Mouse (Mus musculus) kidney, embryonic 14.5 days (tissue): Measurements from ENCODE around the gene 9030612E09Rik. TPM values are rescaled to one million over a fixed set of nuclear protein-coding genes. Genes with fewer than 3 reads are reported as not detected.

Source experiments
- ATAC-seq: fragments of 200-750 bp; cut with Nextera tagmentation; 2 replicates; pipeline ENCODE4 v1.8.0; 2017; ENCODE audit warnings: moderate number of reproducible peaks, mild to moderate bottlenecking, moderate TSS enrichment, moderate library complexity; ENCODE audit not compliant: low FRiP score, low TSS enrichment
- H3K27ac ChIP-seq: fragments of 300-500 bp; sonication (generic); 2 replicates; pipeline ENCODE4 v1.5.1; 2014; ENCODE audit warnings: low read depth, mild to moderate bottlenecking, low read length, moderate library complexity, mixed read lengths
- H3K27me3 ChIP-seq: fragments of 300-500 bp; sonication (generic); 2 replicates; pipeline ENCODE4 v1.6.1; 2014; ENCODE audit warnings: mild to moderate bottlenecking, low read length; ENCODE audit not compliant: control insufficient read depth, insufficient read depth
- H3K36me3 ChIP-seq: fragments of 300-500 bp; sonication (generic); 2 replicates; pipeline ENCODE4 v1.6.1; 2014; ENCODE audit warnings: low read length, mixed read lengths; ENCODE audit not compliant: control insufficient read depth, insufficient read depth
- H3K4me1 ChIP-seq: fragments of 300-500 bp; sonication (generic); 2 replicates; pipeline ENCODE4 v1.6.1; 2014; ENCODE audit warnings: low read length, mixed read lengths; ENCODE audit not compliant: control insufficient read depth, insufficient read depth
- H3K4me2 ChIP-seq: fragments of 300-500 bp; sonication (generic); replicated peaks from 2 replicates; pipeline ENCODE4 v1.6.1; 2014; ENCODE audit warnings: low read depth, mild to moderate bottlenecking, low read length
- H3K4me3 ChIP-seq: fragments of 300-500 bp; sonication (generic); 2 replicates; pipeline ENCODE4 v1.5.1; 2014; ENCODE audit warnings: mild to moderate bottlenecking, low read length
- H3K9ac ChIP-seq: fragments of 300-500 bp; sonication (generic); 2 replicates; pipeline ENCODE4 v1.6.1; 2014; ENCODE audit warnings: low read depth, mild to moderate bottlenecking, low read length, moderate library complexity
- H3K9me3 ChIP-seq: fragments of 300-500 bp; sonication (generic); 2 replicates; pipeline ENCODE4 v1.6.1; 2016; ENCODE audit warnings: low read length; ENCODE audit not compliant: control insufficient read depth
- WGBS: fragments of 180-500 bp; shearing (Covaris S2); extraction: QIAGEN DNeasy Blood & Tissue Kit; methylation state at CpG from one replicate; pipeline ENCODE4 v1.1.7; 2014; 5-methylcytosine and 5-hydroxymethylcytosine counted together
- polyA plus RNA-seq: library from polyadenylated mRNA; unstranded; fragments of >200 nt; fragmentation: Nextera tagmentation; extraction: Ambion mirVana; gene quantifications from 2 replicates; pipeline ENCODE4 v1.2.1, GENCODE M21; 2014

Gene 9030612E09Rik
- polyA plus RNA-seq, 1 experiment from 2014 or later: 1.6 TPM

DNA sequence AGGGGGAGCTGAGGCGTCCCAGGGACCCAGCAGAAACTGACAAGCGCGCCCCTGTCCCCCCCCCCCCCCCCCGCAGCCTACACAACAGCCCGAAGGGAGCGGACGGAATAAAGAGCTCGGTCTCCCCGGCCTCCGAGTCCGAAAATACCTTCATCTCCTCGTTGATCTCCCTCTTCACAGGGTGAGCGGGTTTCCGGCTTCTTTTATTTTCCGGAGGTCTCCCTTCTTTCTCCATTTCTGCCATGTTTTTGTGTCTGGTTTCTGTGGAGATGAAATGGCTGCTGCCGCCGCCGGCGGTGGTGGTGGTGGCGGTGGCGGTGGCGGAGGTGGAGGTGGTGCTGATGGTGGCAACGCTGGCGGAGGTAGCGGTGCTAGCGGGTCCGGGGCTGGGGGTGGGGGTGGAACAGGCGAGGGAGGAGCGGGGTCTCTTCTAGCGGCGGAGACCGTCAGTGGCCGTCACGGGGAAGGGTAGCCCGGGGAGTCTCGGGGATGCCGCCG is 627 bp upstream of the 9030612E09Rik start:
- Histone ChIP-seq H3K36me3 (no peaks in the 10 kb centered on the region), H3K4me3 (peak overlapping the region; percentile 71), H3K9ac (peak overlapping the region; percentile 78), H3K4me2 (peak overlapping the region; percentile 94), H3K9me3 (no peaks in the 10 kb centered on the region), H3K4me1 (peaks cover 14% of the 10 kb centered on the region), H3K27ac (no peak overlapping the region; the same call in 1 of the 2 replicates), H3K27me3 (peaks cover 20% of the 10 kb centered on the region)
- no peak for ATAC-seq
- WGBS: 0% methylated on average over 36 of the region's 38 CpGs

DNA sequence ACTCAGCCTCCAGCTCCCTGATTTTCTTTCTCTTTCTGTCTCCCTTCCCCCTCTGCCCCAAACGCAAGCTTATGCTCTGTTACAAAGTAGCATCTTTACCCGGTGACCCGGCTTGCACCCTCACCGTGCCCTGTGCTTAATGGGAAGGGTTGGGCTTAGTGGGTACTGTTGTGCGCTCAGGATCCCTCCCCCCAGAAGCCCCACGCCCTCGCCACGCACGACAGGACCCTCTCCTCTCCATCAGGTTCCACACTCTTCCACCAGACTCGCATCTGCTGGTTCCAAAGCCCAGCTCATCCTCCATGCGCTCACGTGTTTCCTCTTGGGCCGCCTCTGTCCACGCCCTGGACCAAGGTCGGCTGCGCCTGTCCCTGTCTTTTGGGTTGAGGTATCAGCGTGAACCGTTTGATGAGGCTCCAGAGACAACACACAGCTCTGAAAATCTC is 675 bp downstream of the 9030612E09Rik start:
- peak overlapping the region; percentile 51 for H3K27ac ChIP-seq
- under 1% methylated on average over 18 of the region's 18 CpGs for WGBS
- H3K36me3 ChIP-seq: no peaks in the 10 kb centered on the region
- peak overlapping the region; percentile 78 for H3K9ac ChIP-seq
- peak overlapping the region; percentile 94 for H3K4me2 ChIP-seq
- no peaks in the 10 kb centered on the region for H3K9me3 ChIP-seq
- peaks cover 14% of the 10 kb centered on the region for H3K4me1 ChIP-seq
- H3K27me3 ChIP-seq: peaks cover 20% of the 10 kb centered on the region
- peak overlapping the region; percentile 71 for H3K4me3 ChIP-seq
- ATAC-seq: peak; percentile 40; the same call in 1 of the 2 replicates

DNA sequence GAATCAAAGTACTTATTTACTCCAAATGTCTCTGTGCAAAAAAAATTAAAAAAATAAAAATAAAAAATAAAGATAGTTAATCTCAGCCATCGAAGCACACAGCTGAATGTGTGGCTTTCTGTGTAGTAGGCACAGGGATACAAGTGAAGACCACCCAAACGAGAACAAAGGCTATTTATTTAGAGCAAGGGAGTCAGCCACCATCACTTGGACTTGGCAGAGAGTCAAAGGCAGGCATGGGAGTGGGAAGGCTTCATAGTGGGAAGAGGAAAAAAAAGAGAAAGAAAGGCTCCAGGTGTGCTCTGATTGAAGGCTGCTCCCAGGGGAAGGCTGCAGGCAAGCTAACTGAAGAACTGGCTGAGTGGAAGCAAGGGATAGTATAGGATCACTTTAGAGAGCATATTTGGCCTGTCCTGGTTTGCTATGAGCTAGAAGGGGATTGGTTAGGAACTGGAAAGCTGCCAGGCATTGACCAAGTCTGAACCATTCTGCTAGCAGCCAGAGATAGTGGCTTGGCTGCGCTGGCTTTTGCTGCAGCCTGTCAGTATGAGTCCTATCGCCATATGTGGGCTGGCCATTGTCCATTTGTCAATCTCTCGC is 5.9 kb downstream of the 9030612E09Rik start:
- no peak overlapping the region for H3K4me2 ChIP-seq
- no peak overlapping the region for H3K27ac ChIP-seq
- 51% methylated on average over 5 of the region's 5 CpGs for WGBS
- peaks cover 6% of the 10 kb centered on the region; the same call in 1 of the 2 replicates for H3K27me3 ChIP-seq
- no peak for ATAC-seq
- no peaks in the 10 kb centered on the region for H3K36me3 ChIP-seq
- no peaks in the 10 kb centered on the region; the same call in 1 of the 2 replicates for H3K4me1 ChIP-seq
- no peaks in the 10 kb centered on the region for H3K9me3 ChIP-seq
- H3K4me3 ChIP-seq: no peak overlapping the region
- H3K9ac ChIP-seq: no peak overlapping the region

DNA sequence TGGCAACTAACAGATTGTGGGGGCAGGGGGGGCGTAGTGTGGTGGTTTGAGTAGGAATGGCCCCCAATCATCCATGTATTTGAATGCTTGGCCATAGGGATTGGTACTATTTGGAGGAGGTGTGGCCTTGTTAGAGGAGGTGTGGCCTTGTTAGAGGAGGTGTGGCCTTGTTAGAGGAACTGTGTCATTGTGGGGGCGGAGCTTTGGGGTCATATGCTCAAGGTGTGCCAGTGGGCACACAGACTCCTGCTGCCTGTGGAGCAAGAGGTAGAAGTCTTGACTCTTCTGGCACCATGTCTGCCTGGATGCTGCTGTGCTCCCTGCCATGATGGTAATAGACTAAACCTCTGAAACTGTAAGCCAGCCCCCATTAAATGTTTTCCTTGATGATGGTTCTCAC is 25.7 kb downstream of the 9030612E09Rik start:
- no peaks in the 10 kb centered on the region for H3K9me3 ChIP-seq
- H3K27ac ChIP-seq: no peak overlapping the region
- ATAC-seq: no peak
- H3K27me3 ChIP-seq: no peaks in the 10 kb centered on the region
- H3K9ac ChIP-seq: no peak overlapping the region
- no peak overlapping the region for H3K4me2 ChIP-seq
- no peak overlapping the region for H3K4me3 ChIP-seq
- WGBS: 91% methylated on average over 2 of the region's 2 CpGs
- H3K4me1 ChIP-seq: no peaks in the 10 kb centered on the region
- H3K36me3 ChIP-seq: no peaks in the 10 kb centered on the region

DNA sequence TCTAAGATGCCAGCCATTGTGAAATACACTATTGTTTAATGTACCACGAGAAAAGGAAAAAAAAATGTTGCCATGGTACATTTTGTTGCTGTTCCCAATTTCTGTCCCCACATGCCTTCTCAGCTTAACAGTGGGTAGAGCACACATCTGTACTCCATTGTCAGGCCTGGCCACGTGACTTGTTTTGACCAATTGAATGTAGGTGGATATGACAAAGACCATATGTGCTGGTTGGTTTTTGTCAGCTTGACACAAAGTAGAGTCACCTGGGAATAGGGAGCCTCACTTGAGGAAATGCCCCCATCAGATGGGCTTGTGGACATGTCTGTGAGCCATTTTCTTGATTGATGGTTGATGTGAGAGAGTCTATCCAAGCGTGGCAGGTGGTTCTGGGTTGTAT is 29.4 kb downstream of the 9030612E09Rik start:
- no peaks in the 10 kb centered on the region for H3K27me3 ChIP-seq
- WGBS: 78% methylated on average over 3 of the region's 3 CpGs
- no peaks in the 10 kb centered on the region for H3K9me3 ChIP-seq
- no peak overlapping the region for H3K4me3 ChIP-seq
- no peaks in the 10 kb centered on the region for H3K36me3 ChIP-seq
- H3K27ac ChIP-seq: no peak overlapping the region
- H3K4me1 ChIP-seq: no peaks in the 10 kb centered on the region
- H3K9ac ChIP-seq: no peak overlapping the region
- H3K4me2 ChIP-seq: no peak overlapping the region
- ATAC-seq: no peak

DNA sequence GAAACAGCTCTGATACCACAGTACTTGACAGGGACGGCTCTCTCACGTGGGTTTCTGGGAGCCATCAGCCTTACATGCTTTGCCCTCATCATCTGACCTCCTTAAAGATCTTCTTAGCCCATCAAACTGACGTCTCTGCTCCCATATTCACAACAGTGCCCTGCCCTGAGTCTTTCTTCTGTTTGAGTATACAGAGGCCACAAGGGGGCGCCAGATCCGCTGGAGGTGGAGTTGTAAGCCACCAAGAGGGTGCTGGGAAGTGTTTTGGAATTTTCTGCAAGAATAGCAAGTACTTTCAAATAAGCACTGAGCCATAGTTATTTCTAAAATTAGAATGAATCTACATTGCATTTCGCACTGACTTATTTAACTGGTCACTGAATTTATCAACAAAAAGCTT is 37.4 kb downstream of the 9030612E09Rik start:
- 45% methylated on average over 6 of the region's 6 CpGs for WGBS
- Histone ChIP-seq H3K27me3 (no peaks in the 10 kb centered on the region), H3K4me3 (no peak overlapping the region), H3K9ac (no peak overlapping the region), H3K36me3 (no peaks in the 10 kb centered on the region), H3K4me2 (no peak overlapping the region), H3K27ac (no peak overlapping the region), H3K9me3 (no peaks in the 10 kb centered on the region), H3K4me1 (no peaks in the 10 kb centered on the region)
- no peak for ATAC-seq

DNA sequence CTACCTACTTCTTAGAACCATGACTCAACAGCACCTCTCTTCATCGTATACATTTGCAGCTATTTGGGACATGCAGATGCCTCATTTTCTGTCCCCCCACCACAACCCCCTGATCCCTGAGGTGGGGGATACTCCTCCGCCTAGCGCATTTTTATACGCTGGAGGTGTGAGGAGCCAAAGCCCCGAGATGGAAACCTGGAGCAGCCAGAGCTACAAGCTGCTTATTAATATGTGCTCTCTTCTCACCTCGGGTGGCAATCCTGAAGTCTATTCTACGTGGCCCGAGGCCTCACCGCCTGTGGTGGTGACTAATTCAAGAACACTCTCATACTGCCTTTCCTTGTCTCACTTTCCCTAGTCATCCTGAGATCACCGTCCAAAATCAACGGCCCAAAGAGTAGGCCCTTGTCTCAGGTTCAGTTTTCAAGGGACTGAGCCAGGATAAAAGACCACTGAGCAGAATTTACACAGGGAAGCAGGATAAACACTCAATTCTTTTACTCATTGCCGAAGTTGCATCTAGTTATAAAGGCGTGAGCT is 42.9 kb downstream of the 9030612E09Rik start:
- Histone ChIP-seq H3K9ac (no peak overlapping the region), H3K4me1 (0 out of 2 replicates have a peak, but pooled peaks cover 3% of the 10 kb centered on the region), H3K36me3 (no peaks in the 10 kb centered on the region), H3K4me2 (no peak overlapping the region), H3K4me3 (no peak overlapping the region), H3K9me3 (no peaks in the 10 kb centered on the region), H3K27ac (no peak overlapping the region), H3K27me3 (no peaks in the 10 kb centered on the region)
- 96% methylated on average over 13 of the region's 13 CpGs for WGBS
- ATAC-seq: no peak

DNA sequence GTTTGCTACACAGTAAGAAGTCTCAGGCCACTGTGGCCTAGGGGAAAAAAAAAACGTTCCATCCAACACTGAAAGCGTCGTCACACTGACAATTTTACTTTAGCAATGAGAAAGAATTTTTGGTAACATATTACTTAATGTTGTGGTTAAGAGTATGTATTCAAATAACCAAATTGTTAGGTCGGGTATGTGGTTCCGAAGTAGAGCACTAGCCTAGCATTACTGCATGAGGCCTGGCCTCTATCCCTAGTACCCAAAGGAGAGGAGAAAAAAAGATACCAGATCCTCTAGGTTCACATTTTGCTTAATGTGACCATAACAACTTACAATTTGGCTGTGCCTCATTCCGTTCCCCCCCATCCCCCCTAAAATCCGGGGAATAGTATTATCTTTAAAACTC is 46.0 kb downstream of the 9030612E09Rik start:
- Histone ChIP-seq H3K9ac (peak overlapping the region; percentile 96), H3K9me3 (no peaks in the 10 kb centered on the region), H3K4me3 (peak overlapping the region; percentile 88), H3K36me3 (no peaks in the 10 kb centered on the region), H3K4me1 (0 out of 2 replicates have a peak, but pooled peaks cover 3% of the 10 kb centered on the region), H3K4me2 (peak overlapping the region; percentile 58), H3K27ac (peak overlapping the region; percentile 68), H3K27me3 (no peaks in the 10 kb centered on the region)
- ATAC-seq: no peak
- 19% methylated on average over 7 of the region's 7 CpGs for WGBS

DNA sequence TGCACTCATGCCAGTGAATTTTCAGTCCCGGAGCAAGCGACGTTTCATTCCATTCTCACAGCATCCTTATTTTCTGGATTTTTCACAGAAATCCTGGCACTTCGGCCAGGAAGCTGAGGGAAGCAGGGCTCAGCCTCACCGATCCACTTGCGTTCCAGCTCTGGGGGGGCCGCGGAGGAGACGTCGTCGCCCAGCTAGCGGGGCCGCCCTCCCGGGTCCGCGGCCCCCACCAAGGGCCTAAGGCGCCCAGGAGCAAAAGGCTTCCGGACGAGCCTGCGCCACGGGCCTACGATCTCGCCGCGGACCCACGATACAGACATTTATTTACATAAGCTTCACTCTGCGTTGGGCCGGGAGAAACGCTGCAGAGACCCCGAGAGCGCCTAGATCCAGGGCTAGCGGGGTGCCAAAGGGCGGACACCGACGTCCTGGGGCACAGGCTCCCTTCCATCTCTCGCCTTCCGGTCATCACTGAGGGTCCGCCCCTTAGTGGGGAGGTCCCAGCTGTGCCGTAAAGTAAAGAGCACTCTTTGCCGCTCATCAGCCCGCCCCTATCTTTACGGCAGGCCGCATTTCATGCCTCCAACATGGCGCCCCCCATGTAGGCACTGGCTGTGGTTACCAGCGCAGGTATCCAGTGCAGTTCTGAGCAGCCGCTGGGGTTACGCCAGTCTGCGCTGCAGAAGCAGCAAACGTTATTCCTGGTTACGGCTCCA is 46.6 kb downstream of the 9030612E09Rik start, which contains the start of gene Pdss2:
Pdss2 (plus strand) TSS at position 577 of the 716 bp plus-strand sequence.
- H3K27ac ChIP-seq: peak within 1 kb of the TSS; percentile 68
- H3K36me3 ChIP-seq: no peaks in the 10 kb centered on the region
- no peaks in the 10 kb centered on the region for H3K9me3 ChIP-seq
- ATAC-seq: peak; percentile 99
- peak within 1 kb of the TSS; percentile 88 for H3K4me3 ChIP-seq
- H3K27me3 ChIP-seq: no peaks in the 10 kb centered on the region
- 0 out of 2 replicates have a peak, but pooled peaks cover 3% of the 10 kb centered on the region for H3K4me1 ChIP-seq
- WGBS: under 1% methylated on average over 44 of the region's 50 CpGs
- peak within 1 kb of the TSS; percentile 66 for H3K4me2 ChIP-seq
- peak within 1 kb of the TSS; percentile 96 for H3K9ac ChIP-seq
